Mouse (Mus musculus): ENCODE data around the gene Col13a1. TPM values are rescaled to one million over a fixed set of nuclear protein-coding genes. Genes with fewer than 3 reads are reported as not detected.

Col13a1 gene
- 5.2 and 6.1 TPM in 2 replicates for total RNA-seq (2021)
- long read RNA-seq, partial matches to known transcripts: 0 of 18 reads
- long read RNA-seq, other reads (novel, unspliced or antisense): 18 of 18 reads

DNA sequence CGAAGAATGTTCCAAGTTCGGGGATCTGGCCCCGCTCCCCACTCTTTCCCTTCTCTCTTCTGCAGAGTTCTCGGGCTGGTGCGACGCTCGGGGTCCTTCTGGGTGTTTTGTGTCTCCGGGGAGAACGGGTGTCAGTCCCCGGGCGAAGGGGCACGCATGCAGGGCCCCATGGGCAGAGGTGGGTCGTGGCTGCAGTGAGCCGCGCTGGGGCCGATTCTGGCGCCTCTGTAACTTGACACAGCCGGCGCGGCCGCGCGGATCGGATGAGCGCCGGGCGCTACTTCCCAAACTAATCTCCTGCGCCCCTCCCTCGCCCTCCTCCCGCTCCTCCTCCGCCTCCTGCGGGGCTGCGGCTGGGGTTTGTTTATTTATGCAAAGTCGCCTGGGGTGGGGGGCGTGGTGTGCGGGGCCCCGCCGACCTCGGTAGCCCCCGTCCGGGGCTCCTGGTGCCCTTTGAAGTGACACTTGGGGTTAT is at the start of gene Col13a1:
Gene Col13a1, minus strand, starts transcription at position 243 of the 475 bp plus-strand sequence.
- DNase-seq: peak; percentile 27

- no peak for DNase-seq
These were observed 48.8 kb upstream of the Col13a1 start for GRCm38 (mm10) chr10:62027699-62028098.

DNA sequence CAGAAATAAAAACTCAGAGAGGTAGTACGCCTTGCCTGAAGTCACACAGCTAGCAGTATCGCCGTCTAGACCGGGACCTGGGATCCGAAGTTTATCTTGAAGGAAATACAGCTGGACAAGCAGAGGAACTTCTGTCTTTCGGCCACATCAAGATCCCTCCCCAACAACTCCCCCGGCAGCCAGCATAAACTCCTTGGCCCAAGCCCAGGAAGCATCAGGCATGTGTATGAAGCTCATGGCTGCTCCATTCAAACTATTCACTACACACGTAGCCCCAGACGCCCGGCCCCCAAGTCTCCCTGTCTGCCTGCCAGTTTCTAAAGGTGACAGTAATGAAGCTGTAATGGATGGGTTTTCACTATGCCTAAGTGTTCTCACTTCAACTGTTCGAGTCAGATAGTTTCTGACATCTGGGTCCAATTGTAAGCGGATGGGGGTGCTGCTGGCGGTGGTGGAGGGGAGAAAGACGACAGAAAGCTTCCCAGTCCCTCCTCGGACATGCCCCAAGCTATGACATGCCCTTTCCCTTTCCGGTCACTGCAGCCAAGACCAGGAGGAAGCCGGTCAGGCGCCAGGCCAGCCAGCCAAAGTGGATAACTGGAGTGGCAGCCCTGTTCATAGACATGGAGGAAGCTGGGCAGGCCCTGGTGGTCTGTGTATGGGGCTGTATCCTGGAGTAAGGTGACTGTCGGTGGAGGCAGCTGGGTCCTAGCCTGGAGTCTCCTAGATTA is 45.1 kb upstream of the Col13a1 start:
- DNase-seq: peak; percentile 35

DNA sequence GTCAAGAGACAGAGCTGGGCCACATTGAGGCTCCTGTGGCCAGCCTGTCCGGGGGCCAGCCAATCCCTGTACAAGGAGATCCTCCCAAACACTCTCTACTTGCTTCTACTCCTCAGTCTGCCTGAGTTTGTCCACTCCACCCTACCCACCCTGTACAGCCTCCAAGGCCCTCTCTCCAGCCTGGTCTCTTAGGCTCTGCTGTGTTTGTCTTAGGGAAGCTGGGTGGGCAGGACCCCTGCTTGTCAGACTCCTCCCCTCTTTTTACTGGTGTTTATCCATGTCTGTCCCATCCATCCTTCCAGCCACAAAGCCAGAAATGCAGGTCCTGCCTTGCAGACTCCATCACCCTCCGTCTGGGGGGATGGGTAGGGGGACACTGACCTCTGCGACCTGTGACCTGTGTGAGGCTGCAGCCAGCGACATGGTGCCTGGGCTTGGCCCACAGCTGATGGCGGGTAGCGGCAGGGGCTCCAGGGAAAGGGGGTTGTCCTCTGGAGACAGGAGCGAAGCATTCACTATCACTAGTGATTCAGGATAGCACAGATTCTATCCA is 41.2 kb upstream of the Col13a1 start:
- no peak for DNase-seq

- DNase-seq: no peak
These were observed 40.6 kb upstream of the Col13a1 start for GRCm38 (mm10) chr10:62019386-62020067.

DNA sequence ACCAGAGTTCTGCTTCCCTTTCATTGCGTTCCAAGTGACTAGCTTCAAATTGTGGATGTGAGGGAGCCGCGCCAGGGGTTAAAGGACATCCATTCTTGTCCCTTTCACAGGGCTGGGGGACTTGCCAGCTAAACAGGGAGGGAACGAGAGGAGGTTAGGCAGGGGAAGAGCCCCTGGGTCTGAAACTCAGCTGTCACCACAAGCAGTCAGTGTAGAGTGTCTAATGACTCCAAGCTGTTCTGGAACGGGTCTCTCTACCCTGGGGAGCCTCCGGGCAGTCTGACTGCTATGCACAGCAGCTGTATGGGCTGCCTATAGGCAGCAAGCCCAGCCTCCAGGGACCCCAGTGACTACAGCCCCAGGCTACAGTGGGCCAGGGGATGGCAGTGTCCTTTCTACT is 38.0 kb upstream of the Col13a1 start:
- DNase-seq: no peak

DNA sequence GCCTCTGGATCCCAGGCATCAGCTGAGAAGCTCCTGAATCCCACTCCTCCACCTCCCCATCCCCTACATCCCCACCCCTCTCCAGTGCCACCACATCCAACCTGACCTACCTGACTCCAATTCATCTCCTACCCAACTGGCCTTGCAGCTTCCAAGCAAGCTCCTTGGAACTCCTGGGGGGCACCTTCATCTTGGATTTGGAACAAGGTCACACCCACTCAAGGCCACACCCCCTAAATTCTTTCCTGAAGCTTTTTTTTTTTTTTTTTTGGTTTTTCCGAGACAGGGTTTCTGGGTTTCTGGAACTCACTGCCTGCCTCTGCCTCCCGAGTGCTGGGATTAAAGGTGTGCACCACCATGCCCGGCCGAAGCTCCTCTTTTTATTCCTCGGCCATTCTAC is 34.3 kb upstream of the Col13a1 start:
- DNase-seq: no peak

DNA sequence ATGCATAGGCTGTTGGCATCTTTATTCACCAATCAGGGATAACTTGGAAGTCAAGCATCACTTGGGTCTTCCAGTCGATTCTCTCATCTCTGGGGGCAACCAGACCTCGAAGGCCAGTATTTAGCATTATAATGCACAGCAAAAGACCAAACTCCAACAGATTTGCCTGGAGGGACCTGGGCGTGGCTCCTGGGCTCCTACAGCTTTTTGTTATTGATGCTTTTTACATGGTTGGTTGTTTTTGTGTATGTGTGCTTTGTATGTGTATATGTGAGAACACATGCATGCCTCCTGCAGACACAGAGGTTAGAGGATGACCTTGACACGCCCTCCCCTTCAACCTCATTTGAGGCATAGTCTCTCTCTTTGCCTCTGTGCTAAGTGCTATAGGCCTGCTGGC is 33.5 kb upstream of the Col13a1 start:
- no peak for DNase-seq

DNA sequence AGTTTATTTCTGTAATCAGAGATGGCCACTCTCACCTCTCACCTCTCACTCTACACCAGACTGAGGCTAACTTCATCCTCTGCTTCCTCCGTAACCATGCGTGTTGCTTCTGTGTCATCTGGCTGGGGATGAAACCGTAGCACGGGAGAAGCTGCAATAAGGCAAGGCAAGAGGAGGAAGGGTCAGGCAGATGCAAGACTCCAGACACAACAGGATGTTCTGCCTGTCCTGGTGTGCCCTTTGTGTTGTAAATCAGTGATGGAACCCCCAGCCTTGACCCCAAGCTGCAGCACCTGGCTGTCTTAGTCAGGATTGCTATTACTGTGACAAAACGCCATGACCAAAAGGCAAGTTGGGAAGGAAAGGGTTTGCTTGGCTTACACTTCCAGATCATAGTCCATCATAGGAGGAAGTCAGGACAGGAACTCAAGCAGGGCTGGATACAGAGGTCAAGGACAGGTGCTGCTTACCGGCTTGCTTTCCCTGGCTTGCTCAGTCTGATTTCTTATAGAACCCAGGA is 31.1 kb upstream of the Col13a1 start:
- no peak for DNase-seq

GRCm38 (mm10) chr10:62007958-62008357 is 29.1 kb upstream of the Col13a1 start:
- no peak for DNase-seq

GRCm38 (mm10) chr10:62006371-62006770 is 27.5 kb upstream of the Col13a1 start:
- no peak for DNase-seq

DNA sequence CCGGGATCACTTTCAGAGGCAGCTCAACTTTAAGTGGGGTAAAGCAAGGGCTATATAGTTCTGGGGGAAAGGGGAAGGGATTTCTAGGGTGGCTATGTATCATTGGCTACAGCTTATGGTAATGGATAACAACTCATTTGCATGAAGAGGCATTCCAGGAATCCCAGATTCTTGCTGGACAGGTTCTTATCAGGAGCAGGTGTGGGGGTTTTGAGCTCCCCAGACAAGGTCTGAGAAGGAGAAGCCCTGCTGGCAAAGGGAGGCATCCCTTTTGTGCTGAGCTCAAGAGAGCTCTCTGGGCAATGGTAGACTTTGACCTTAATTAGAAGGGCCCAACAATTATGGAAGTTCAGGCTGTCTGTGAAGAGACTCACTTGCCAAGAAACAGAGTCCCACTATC is 21.3 kb upstream of the Col13a1 start:
- DNase-seq: no peak

DNA sequence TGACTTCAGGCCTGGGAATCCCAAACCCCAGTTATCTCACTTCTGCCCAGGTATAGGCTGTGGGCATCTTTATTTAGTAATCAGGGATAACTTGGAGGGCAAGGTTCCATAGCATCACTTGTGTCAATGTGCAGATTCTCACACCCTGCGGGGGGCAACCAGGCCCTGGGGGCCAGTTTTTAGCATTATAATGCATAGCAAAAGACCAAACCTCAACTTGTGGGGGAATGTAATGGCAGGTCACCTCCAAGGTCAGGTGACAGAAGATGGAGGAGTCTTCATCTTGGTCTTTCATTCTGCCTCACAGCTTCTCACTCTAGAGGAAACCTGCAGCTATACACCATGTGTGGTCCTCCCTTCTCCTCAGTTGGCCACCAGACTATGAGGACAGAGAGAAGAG is 20.9 kb upstream of the Col13a1 start:
- DNase-seq: no peak

DNA sequence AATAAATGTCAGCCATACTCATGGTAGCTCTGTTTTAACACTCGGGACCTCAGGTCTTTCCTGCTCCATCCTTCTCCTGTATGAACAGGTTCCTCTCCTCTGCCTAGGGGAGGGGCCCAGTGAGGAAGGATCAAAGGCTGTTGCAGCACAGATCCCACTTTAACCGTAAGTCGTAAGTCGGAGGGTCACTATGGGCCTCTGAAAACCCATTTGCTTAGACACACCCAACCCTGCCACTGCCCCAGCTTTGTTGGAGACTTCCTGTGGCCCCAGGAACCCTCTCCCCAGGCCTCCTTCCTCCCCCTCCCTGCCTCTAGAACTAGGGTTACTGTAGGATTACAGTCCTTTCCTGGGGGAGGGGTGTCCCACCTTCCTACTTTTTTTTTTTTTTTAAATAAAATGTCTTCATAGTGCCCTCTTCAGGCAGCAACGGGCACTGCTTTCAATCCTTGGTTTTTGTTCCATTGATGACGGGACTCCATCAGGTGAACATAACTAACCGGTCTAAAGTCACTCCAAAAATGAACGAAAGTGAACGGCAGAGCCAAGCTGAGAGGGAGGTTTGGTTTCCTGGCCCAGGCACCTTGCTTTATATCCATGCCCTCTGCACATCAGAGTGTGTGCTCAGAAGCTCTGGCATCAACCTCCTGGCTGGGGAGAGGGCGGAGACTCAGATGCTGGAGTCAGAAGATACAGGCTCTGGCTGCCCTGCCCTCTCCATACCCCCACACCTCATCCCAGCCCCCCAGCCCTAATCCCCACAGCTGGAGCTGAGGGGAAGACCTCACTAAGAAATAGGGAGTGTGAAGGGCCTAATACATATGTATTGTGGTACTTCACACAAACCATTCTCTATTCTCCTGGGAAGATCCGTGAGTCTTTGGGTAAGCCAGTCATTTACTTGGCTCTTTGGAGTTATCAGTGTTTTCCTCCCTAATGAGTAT is 12.8 kb upstream of the Col13a1 start:
- no peak for DNase-seq

DNA sequence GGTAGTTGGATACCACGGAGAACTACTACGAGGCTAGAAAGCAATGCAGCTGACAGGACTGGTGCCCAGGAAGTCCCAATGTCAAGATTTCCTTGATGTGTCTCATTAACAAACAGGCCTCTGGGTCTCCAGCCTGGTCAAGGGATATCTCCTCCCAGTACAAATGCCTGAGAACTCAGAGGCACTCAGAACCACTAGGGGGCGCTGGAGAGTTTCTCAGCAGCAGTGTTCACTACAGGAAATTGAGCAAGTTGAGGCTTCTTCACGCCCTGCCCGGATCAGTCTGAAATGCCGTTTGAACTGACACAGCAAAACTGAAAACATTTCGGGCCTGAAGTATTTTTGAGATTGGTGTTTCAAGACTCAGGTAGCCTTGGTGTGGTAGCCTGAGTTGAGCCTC is 1.5 kb upstream of the Col13a1 start:
- DNase-seq: peak; percentile 91

DNA sequence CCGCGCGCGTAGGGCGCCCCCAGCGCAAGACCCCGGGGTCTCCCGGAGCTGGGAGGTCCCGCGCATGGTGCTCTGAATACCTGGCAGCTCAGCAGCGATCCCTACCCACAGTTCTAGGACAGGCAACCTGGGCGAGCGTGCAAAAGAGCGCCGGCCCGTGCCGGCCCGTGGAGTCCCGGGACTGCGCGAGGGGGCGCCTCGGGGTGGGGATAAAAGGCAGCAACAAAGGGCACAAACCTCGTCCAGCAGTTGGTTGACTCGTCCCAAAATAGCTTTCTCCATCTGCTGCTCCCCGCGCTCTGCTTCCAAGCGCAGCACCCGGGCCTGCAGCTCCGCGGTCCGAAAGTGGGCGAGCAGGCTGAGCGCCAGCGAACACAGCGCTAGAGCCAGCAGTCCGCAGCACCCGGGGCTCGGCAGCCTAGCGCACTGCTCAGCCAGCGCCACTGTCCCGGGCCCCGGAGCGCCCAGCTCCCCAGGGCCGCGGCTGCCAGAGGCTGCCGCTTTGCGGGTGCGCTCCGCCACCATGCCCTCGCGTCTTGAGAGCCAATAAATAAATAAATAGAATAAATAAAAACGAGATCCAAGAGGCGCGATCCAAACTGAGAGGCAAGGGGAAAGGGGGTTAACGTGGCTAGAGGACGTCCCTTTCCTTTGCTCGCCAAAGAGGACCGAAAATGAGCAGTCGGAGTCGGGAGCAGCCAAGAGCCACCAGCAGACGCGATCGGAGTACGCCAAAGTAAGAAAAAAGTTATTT is 619 bp downstream of the Col13a1 start:
- peak; percentile 62 for DNase-seq

- no peak for DNase-seq
These were observed 1.4 kb downstream of the Col13a1 start for GRCm38 (mm10) chr10:61977392-61978096.

DNA sequence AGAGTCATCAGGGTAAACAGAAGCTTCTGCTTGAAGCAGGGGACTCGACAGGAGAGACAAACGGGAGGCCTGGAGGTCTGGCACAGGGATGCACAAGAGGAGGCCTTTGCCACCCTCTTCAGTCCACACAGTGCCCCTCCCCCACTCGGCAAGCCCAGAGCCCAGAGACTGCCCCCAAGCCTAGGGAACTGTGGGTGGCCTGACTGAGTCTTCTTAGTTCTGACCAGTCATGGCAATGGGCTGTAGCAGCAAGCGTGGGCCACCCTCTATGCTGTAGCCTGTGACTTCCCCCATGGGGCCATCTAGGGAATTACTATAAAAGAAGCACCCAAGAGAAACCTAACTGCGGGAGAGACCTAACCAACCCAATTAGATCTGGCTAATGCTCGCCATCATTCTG is 1.9 kb downstream of the Col13a1 start:
- no peak for DNase-seq

- no peak for DNase-seq
These were observed 4.3 kb downstream of the Col13a1 start for GRCm38 (mm10) chr10:61974581-61974980.

GRCm38 (mm10) chr10:61972041-61972440 is 6.9 kb downstream of the Col13a1 start:
- DNase-seq: no peak

Data from adrenal gland, postnatal 25 days (tissue).